Mouse (Mus musculus) stomach, postnatal 0 days (tissue): ENCODE measurements around the gene St3gal5.

Source experiments
- CTCF ChIP-seq: IDR thresholded peaks from 2 replicates; pipeline ENCODE4 v1.5.1; 2016; ENCODE audit warnings: antibody characterized with exemption, low read depth, mild to moderate bottlenecking, moderate library complexity
- EP300 ChIP-seq: optimal IDR thresholded peaks from 2 replicates; pipeline ENCODE3; 2016; ENCODE audit warnings: antibody characterized with exemption

DNA sequence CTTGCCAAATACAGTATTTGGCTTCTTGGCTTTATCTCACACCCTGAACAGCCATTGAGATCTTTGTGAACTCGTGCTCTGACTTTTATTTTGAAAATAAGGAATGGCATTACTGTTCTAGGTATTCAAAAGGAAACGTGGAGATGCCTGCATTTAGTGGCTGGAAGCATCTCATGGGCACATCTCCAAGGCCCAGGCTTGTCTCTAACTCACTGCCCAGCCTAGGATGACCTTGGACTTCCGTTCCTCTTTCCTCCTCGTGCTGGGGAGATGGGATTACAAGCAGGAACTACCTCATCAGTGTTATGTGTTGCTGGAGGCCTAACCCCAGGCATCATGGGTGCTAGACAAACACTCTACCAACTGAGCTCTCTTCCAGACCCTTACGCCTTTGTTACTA is 105.9 kb downstream of the St3gal5 start:
- TF ChIP-seq CTCF (no peak), EP300 (no peak)
